Mouse (Mus musculus) testis, adult 2 months (tissue): ENCODE data around the gene Mettl7a2.

Experiments used
- CTCF ChIP-seq: fragments of 200-500 bp; IDR thresholded peaks from 2 replicates; pipeline ENCODE4 v1.5.1; 2012; ENCODE audit warnings: low read depth, mild to moderate bottlenecking, inconsistent platforms, low read length, moderate library complexity; ENCODE audit not compliant: control insufficient read depth, insufficient read depth, insufficient replicate concordance
- POLR2A ChIP-seq: fragments of 200-500 bp; IDR thresholded peaks from 2 replicates; pipeline ENCODE4 v1.6.1; 2012; ENCODE audit warnings: low read depth, mild to moderate bottlenecking, inconsistent platforms, low read length, moderate library complexity; ENCODE audit not compliant: control insufficient read depth

GRCm38 (mm10) chr15:100306201-100306600, 46.8 kb upstream of the Mettl7a2 start:
- TF ChIP-seq CTCF (no peak), POLR2A (no peak)
